Mouse (Mus musculus): ENCODE results near the gene Adprhl1.

- TF ChIP-seq POLR2A (IDR thresholded peaks at IDR 0.05; ENCODE audit: control insufficient read depth, low read depth, low read length) (no peak), CTCF (IDR thresholded peaks at IDR 0.05; ENCODE audit: control insufficient read depth, insufficient read depth, insufficient replicate concordance, low read depth, low read length) (no peak)
These were observed 35.5 kb downstream of the Adprhl1 start for GRCm38 (mm10) chr8:13218441-13218840.
